Mouse (Mus musculus) thymus, adult 2 months (tissue): Measurements from ENCODE around the gene Ptpn11. TPM values are rescaled to one million over a fixed set of nuclear protein-coding genes. Genes with fewer than 3 reads are reported as not detected.

Source experiments
- DNase-seq: peaks from one replicate; pipeline ENCODE4 v3.0.0; 2021
- H3K27ac ChIP-seq: fragments of 200-500 bp; 2 replicates; pipeline ENCODE4 v1.5.1; 2012; ENCODE audit warnings: low read length, control low read depth; ENCODE audit not compliant: control insufficient read depth, insufficient read depth
- H3K27me3 ChIP-seq: fragments of 200-500 bp; 2 replicates; pipeline ENCODE4 v1.6.1; 2012; ENCODE audit warnings: mild to moderate bottlenecking, low read length, moderate library complexity, mixed read lengths; ENCODE audit not compliant: control insufficient read depth, insufficient read depth
- H3K36me3 ChIP-seq: fragments of 200-500 bp; 2 replicates; pipeline ENCODE4 v1.6.1; 2012; ENCODE audit warnings: mild to moderate bottlenecking, low read length, moderate library complexity; ENCODE audit not compliant: control insufficient read depth, insufficient read depth
- H3K4me1 ChIP-seq: fragments of 200-500 bp; replicated peaks from 2 replicates; pipeline ENCODE4 v1.6.1; 2012; ENCODE audit warnings: low read length; ENCODE audit not compliant: control insufficient read depth, insufficient read depth
- H3K4me3 ChIP-seq: fragments of 200-500 bp; 2 replicates; pipeline ENCODE4 v1.5.1; 2012; ENCODE audit warnings: mild to moderate bottlenecking, low read length, control low read depth, moderate library complexity; ENCODE audit not compliant: control insufficient read depth, insufficient read depth
- CTCF ChIP-seq: fragments of 200-500 bp; IDR thresholded peaks from 2 replicates; pipeline ENCODE4 v1.5.1; 2012; ENCODE audit warnings: mild to moderate bottlenecking, control low read depth, low read length, moderate library complexity, borderline replicate concordance; ENCODE audit not compliant: control insufficient read depth, poor library complexity, insufficient read depth; ENCODE audit errors: extremely low read depth
- POLR2A ChIP-seq: fragments of 200-500 bp; IDR thresholded peaks from 2 replicates; pipeline ENCODE4 v1.6.1; 2012; ENCODE audit warnings: mild to moderate bottlenecking, low read length, control low read depth, moderate library complexity; ENCODE audit not compliant: control insufficient read depth, poor library complexity, insufficient read depth; ENCODE audit errors: extremely low read depth
- WGBS: fragments of 180-500 bp; shearing (Covaris S2); methylation state at CpG from one replicate; pipeline ENCODE4 v1.1.7; 2018; 5-methylcytosine and 5-hydroxymethylcytosine counted together
- polyA plus RNA-seq: library from polyadenylated mRNA; depleted of rRNA; stranded (reverse); fragments of >200 nt; gene quantifications from 2 replicates; pipeline ENCODE4 v1.2.3, GENCODE M21; 2012; rRNA removed

Ptpn11 gene
- polyA plus RNA-seq, 1 experiment, result 30.0 TPM

DNA sequence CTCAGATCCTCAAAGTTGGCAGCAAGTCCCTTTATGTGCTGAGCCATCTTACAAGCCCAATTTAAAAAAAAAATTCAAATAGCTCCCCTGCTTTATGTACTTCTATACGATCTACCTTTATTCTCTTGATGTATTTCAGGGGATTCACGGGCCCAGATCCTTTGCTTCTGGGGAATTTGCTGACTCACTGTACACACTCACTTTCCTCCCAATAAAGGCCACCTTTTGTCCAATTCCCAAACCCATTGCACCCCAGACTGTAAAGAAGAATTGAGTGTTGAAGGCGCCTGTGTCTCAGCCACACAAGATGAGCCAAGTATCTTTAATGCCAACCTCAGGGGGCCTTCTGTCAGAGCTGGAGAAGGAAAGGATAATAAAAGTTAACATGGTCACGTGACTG is 93.2 kb downstream of the Ptpn11 start:
- H3K27me3 ChIP-seq, result no peaks in the 10 kb centered on the region
- H3K36me3 ChIP-seq, result no peaks in the 10 kb centered on the region
- H3K4me3 ChIP-seq, result no peak overlapping the region
- TF ChIP-seq POLR2A, result no peak
- TF ChIP-seq CTCF, result no peak
- no peak for DNase-seq
- 96% methylated on average over 4 of the region's 4 CpGs for WGBS
- no peaks in the 10 kb centered on the region; the same call in 1 of the 2 replicates for H3K4me1 ChIP-seq
- H3K27ac ChIP-seq, result no peak overlapping the region

GRCm38 (mm10) chr5:121096744-121097143 is 94.5 kb downstream of the Ptpn11 start:
- Histone ChIP-seq H3K27me3 (no peaks in the 10 kb centered on the region), H3K4me1 (no peaks in the 10 kb centered on the region; the same call in 1 of the 2 replicates), H3K27ac (no peak overlapping the region), H3K4me3 (no peak overlapping the region), H3K36me3 (no peaks in the 10 kb centered on the region)
- 91% methylated on average over 5 of the region's 5 CpGs for WGBS
- TF ChIP-seq CTCF (no peak), POLR2A (no peak)
- DNase-seq, result no peak

- Histone ChIP-seq H3K4me3 (no peak overlapping the region), H3K27ac (no peak overlapping the region), H3K36me3 (no peaks in the 10 kb centered on the region), H3K4me1 (no peaks in the 10 kb centered on the region), H3K27me3 (no peaks in the 10 kb centered on the region)
- TF ChIP-seq POLR2A (no peak), CTCF (no peak)
- WGBS, result 21% methylated on average over 3 of the region's 3 CpGs
- DNase-seq, result no peak
These were observed 97.9 kb downstream of the Ptpn11 start for GRCm38 (mm10) chr5:121093281-121093680.

DNA sequence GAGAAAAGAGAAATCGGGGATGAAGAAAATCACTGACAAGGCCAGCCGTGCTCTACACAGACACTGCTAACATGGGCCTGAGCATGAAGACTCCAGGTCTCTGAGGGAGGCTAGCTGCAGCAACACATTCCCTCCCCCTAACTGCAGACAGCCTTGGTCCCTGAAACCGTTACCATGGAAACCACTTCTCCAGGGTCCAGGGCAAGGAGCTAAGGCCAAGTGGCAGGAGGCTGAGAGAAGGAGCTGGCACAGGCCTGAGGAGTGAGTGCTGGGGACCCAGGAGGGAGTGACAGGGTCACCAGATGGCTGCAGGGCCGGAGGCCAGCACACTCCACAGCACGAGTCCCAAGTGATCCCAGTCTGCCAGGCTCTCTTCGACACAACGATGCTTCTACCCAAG is 101.5 kb downstream of the Ptpn11 start:
- WGBS, result 85% methylated on average over 7 of the region's 7 CpGs
- Histone ChIP-seq H3K4me3 (no peak overlapping the region), H3K27ac (no peak overlapping the region), H3K4me1 (no peaks in the 10 kb centered on the region; the same call in 1 of the 2 replicates), H3K27me3 (no peaks in the 10 kb centered on the region), H3K36me3 (no peaks in the 10 kb centered on the region)
- TF ChIP-seq POLR2A (no peak), CTCF (no peak)
- no peak for DNase-seq

DNA sequence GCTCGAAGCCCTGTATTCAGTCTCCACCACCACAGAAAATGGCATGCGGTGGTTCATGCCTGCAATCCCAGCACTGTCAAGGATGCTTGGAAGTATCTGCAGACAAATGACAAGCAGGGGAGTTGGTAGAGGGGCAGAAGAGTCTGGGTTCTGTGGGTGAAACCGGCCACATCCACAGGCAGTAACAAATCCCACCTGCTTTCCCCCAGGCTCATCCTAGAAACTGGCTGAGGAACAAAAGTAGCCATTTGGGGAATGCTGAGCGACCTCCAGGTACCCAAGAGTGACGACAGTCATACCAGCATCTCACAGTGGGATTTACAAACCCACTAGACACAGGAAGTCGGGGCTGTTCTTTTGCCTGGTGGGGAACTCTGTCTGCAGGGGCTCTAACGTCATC is 103.5 kb downstream of the Ptpn11 start:
- Histone ChIP-seq H3K27me3 (no peaks in the 10 kb centered on the region), H3K4me1 (no peaks in the 10 kb centered on the region; the same call in 1 of the 2 replicates), H3K27ac (no peak overlapping the region), H3K4me3 (no peak overlapping the region), H3K36me3 (no peaks in the 10 kb centered on the region)
- no peak for DNase-seq
- 51% methylated on average over 7 of the region's 7 CpGs for WGBS
- TF ChIP-seq CTCF (no peak), POLR2A (no peak)

- no peak for TF ChIP-seq POLR2A
- Histone ChIP-seq H3K4me3 (no peak overlapping the region), H3K27me3 (no peaks in the 10 kb centered on the region), H3K27ac (no peak overlapping the region), H3K36me3 (no peaks in the 10 kb centered on the region), H3K4me1 (no peaks in the 10 kb centered on the region)
- DNase-seq, result no peak
- 94% methylated on average over 7 of the region's 7 CpGs for WGBS
These were observed 108.6 kb downstream of the Ptpn11 start for GRCm38 (mm10) chr5:121082605-121083004.

DNA sequence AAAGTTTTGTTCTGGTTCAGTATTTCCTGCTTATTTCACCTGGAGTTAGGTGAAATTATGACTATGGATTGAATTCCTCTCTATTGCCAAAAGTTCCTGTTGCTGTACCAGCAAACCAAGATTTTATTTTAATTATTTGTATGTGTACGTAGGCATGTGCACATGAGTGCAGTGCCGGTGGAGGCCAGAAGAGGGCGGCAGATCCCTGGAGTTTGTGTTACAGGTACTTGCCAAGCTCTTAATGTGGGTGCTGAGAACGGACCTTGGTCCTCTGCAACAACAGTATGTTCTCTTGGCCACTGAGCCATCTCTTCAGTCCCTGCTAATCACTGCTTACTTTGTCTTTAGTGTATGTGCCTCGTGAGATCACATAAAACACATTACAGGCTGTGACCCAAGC is 109.4 kb downstream of the Ptpn11 start:
- Histone ChIP-seq H3K27me3 (no peaks in the 10 kb centered on the region), H3K4me3 (no peak overlapping the region), H3K4me1 (no peaks in the 10 kb centered on the region), H3K36me3 (no peaks in the 10 kb centered on the region), H3K27ac (no peak overlapping the region)
- TF ChIP-seq CTCF (no peak), POLR2A (no peak)
- WGBS, result 79% methylated on average over 5 of the region's 5 CpGs
- DNase-seq, result no peak

Other genes starting within 250 kb of the Ptpn11 start
- gene Rph3a, start 181.3 kb downstream of the Ptpn11 start, polyA plus RNA-seq, result 0.23 and 0.26 TPM in 2 replicates
- gene Rpl6, start 13.1 kb upstream of the Ptpn11 start, polyA plus RNA-seq, result 391 and 394 TPM in 2 replicates
- 61.5 and 67.5 TPM in 2 replicates for gene Hectd4, start 28.8 kb upstream of the Ptpn11 start, polyA plus RNA-seq
- 95.3 and 117 TPM in 2 replicates for gene Trafd1, start 194.2 kb upstream of the Ptpn11 start, polyA plus RNA-seq
- gene Naa25, start 206.5 kb upstream of the Ptpn11 start, polyA plus RNA-seq, result 14.4 and 15.3 TPM in 2 replicates